Mouse (Mus musculus) urinary bladder, postnatal 25 days (tissue): ENCODE data around the gene Ogg1.
A peak's percentile ranks its signal among the peaks of the same experiment; 100 is the strongest.

ENCODE experiments used
- DNase-seq: peaks from one replicate; pipeline ENCODE4 v3.0.0; 2022; ENCODE audit warnings: low spot score

Ogg1 gene

GRCm38 (mm10) chr6:113370194-113370929 lies 43.6 kb downstream of the Ogg1 start:
- no peak for DNase-seq

DNA sequence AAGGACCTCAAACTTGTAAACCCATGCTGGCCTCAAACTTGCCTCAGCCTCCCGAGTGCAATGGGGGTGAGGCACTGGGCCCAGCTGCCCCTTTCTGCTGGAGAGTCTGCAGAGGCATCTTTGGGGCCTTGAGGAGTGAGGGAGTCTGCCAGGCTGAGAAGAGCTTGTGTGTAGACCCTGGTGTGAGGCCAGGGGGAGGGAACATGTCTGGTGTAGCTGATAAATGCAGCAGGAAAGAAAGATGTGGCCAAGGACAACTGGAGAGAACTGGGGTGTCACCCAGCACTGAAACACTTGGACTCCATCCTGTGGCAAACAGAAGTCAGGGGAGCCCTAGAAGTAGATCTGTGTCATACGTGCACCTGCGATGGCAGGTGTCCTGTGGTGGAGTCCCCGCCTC lies 46.7 kb downstream of the Ogg1 start:
- DNase-seq, result no peak

GRCm38 (mm10) chr6:113377172-113377495 lies 50.4 kb downstream of the Ogg1 start:
- DNase-seq, result no peak

DNA sequence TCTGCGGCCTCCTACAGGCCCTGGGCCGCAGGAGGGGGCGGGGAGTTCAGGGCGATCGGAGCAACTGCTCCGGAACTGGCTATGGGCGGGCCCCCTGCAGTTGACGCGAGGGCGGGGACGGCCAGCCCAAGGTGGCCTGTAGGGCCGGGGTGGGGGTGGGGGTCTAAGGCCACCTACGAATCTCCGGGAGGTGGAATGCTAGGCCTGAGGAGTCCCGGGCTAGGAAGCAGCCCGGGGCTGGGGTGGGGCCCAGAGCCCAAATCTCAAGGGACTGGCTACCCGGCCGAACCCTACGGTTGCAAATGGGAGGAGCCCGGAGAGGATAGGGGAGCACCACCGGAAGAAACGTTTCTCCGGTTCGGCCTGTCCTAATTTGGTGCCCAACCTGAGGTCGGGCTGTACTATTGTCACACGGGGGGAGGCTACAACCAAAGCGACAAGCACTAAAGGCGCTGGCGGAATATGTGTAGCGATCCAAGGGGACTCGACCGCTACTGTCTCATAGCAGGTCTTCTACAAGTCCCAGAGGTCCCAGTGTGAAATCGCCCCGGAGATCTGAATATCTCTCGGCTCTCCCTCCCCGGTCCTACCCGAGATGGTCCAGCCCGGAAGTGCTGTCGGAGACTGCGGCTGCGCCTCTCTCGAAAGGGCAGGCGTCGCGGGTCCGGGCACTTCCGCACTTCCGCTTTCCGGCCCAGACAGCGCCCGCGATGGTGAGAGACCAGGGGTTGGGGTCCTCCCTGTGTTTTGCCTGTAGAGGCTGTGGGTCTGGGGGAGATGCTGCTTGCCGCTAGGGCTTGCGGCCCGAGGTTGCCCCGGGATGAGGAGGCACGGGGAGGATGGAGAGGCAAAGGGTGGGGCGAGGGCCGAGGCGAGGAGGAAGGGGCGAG lies 51.0 kb downstream of the Ogg1 start, which contains the start of the genes Tada3 and Arpc4:
Gene Tada3 (minus strand): TSS at position 388 of the 890 bp plus-strand sequence.
Gene Arpc4 (plus strand): TSS at position 620 of the 890 bp plus-strand sequence.
- peak; percentile 85 for DNase-seq

DNA sequence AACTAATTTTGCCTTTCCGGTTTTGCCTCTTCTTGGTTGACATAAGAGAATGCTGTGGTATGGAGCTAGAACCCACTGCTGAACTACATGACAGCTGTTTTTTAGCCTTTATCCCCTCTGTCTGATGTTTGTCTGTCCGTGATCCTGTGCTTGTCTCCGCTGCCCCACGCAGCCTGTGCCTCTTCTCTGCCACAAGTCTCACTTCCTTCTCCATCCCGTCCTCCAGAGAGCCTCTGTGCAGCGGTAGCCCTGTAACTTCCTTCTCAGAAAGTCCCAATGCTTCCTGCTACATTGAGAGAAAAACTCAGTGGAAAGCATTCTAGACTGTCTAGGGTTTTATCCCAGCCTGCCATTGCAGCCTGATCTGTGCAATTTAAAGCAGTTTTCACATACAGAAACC lies 52.5 kb downstream of the Ogg1 start:
- no peak for DNase-seq

GRCm38 (mm10) chr6:113380480-113380879 lies 53.7 kb downstream of the Ogg1 start:
- DNase-seq, result no peak

DNA sequence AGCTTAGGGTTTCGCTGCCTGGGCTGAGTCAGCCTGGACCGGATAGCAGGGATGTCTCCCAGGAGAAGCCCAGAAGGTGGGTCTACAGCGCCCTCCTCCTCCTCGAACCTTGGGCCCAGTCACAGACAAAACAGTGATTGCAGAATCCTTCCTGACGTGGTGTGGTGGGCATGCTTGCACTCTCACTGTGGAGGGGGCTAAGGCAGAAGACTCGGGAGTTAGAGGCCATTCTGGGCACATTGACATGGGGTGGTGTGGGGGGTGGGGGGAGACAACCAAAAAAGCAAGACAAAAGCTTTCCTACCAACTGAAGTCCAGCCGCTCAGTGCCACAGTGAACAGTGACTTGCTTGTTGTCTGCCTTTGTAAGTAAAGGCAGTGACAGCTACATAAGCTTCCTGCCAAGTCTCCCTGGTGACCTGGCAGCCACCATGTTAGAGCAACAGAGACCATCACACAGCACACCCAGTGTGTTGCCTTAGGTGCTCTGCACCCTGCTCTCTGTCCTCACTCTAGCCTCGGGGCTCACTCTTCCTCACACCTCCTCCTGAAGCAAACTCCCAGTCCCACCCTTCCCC lies 57.7 kb downstream of the Ogg1 start:
- no peak for DNase-seq
